Mouse (Mus musculus): ENCODE measurements around the gene Nelfe. TPM values are rescaled to one million over a fixed set of nuclear protein-coding genes. Genes with fewer than 3 reads are reported as not detected.
A peak's percentile ranks its signal among the peaks of the same experiment; 100 is the strongest.

Nelfe gene
- polyA plus RNA-seq, 1 experiment from 2014 or later = 132 TPM

- Histone ChIP-seq H3K27me3 (ENCODE audit: control insufficient read depth, insufficient read depth, low read length) (no peaks in the 10 kb centered on the region), H3K4me2 (ENCODE audit: low read depth) (no peak overlapping the region), H3K4me1 (ENCODE audit: control insufficient read depth, insufficient read depth, low read length) (peaks cover 8% of the 10 kb centered on the region; the same call in 1 of the 2 replicates), H3K4me3 (ENCODE audit: low read depth, low read length) (no peak overlapping the region), H3K9ac (ENCODE audit: low read length) (no peak overlapping the region), H3K36me3 (ENCODE audit: control insufficient read depth, insufficient read depth, low read length) (no peaks in the 10 kb centered on the region), H3K27ac (ENCODE audit: low read depth, low read length) (no peak overlapping the region), H3K9me3 (ENCODE audit: control insufficient read depth, low read length) (no peaks in the 10 kb centered on the region)
- ATAC-seq (ENCODE audit: insufficient read depth, low FRiP score, low TSS enrichment) (no peak), DNase-seq (ENCODE audit: low spot score) (no peak)
- WGBS = 95% methylated on average over 2 of the region's 2 CpGs
Observed at GRCm38 (mm10) chr17:34891377-34891776, 41.2 kb downstream of the Nelfe start.

- peak overlapping the region; percentile 83; the same call in 1 of the 2 replicates for H3K4me3 ChIP-seq (ENCODE audit: low read depth, low read length)
- H3K9me3 ChIP-seq (ENCODE audit: control insufficient read depth, low read length) = no peaks in the 10 kb centered on the region
- no peak for ATAC-seq (ENCODE audit: insufficient read depth, low FRiP score, low TSS enrichment)
- 0 out of 2 replicates have a peak overlapping the region, but pooled peaks have one; percentile 5 for H3K9ac ChIP-seq (ENCODE audit: low read length)
- 70% methylated on average over 12 of the region's 12 CpGs for WGBS
- H3K27me3 ChIP-seq (ENCODE audit: control insufficient read depth, insufficient read depth, low read length) = no peaks in the 10 kb centered on the region
- no peaks in the 10 kb centered on the region for H3K36me3 ChIP-seq (ENCODE audit: control insufficient read depth, insufficient read depth, low read length)
- no peak overlapping the region; the same call in 1 of the 2 replicates for H3K4me2 ChIP-seq (ENCODE audit: low read depth)
- H3K27ac ChIP-seq (ENCODE audit: low read depth, low read length) = 0 out of 2 replicates have a peak overlapping the region, but pooled peaks have one; percentile 0
- DNase-seq (ENCODE audit: low spot score) = no peak
- H3K4me1 ChIP-seq (ENCODE audit: control insufficient read depth, insufficient read depth, low read length) = peaks cover 14% of the 10 kb centered on the region
Observed at GRCm38 (mm10) chr17:34893072-34893824, 43.1 kb downstream of the Nelfe start.

DNA sequence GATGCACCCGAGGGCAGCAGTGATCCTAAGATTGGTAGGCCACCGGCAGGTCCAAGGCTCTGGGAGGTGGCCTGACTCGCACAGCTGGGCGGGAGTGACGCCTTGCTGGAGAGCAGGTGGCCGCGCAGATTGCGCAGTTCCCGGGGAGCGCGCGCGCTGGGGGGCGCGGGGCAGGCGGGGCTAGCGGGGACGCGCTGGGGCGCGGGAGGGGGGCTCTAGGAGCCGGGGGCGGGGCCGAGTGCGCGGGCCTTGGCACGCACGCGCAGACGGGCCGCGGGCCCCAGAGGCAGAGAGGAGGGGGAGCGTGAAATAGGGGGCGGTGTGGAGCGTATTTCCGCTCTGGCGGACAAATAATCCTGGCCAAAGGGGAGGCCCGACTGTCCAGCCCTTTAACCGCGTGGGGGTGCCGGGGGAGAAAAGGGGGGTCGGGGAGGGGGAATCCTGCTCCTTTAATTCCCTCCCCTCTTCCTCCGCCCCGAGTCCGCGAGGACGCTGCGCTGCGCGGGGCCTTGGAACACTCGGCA lies 43.9 kb downstream of the Nelfe start:
- peak overlapping the region; percentile 80 for H3K27ac ChIP-seq (ENCODE audit: low read depth, low read length)
- no peaks in the 10 kb centered on the region for H3K27me3 ChIP-seq (ENCODE audit: control insufficient read depth, insufficient read depth, low read length)
- H3K4me1 ChIP-seq (ENCODE audit: control insufficient read depth, insufficient read depth, low read length) = peaks cover 14% of the 10 kb centered on the region
- H3K9ac ChIP-seq (ENCODE audit: low read length) = peak overlapping the region; percentile 84
- ATAC-seq (ENCODE audit: insufficient read depth, low FRiP score, low TSS enrichment) = peak; percentile 81
- under 1% methylated on average over 46 of the region's 51 CpGs for WGBS
- peak; percentile 96 for DNase-seq (ENCODE audit: low spot score)
- H3K36me3 ChIP-seq (ENCODE audit: control insufficient read depth, insufficient read depth, low read length) = no peaks in the 10 kb centered on the region
- peak overlapping the region; percentile 72 for H3K4me2 ChIP-seq (ENCODE audit: low read depth)
- H3K9me3 ChIP-seq (ENCODE audit: control insufficient read depth, low read length) = no peaks in the 10 kb centered on the region
- peak overlapping the region; percentile 83 for H3K4me3 ChIP-seq (ENCODE audit: low read depth, low read length)

- H3K9ac ChIP-seq (ENCODE audit: low read length) = peak overlapping the region; percentile 84
- WGBS = 12% methylated on average over 36 of the region's 51 CpGs
- H3K4me1 ChIP-seq (ENCODE audit: control insufficient read depth, insufficient read depth, low read length) = peaks cover 15% of the 10 kb centered on the region
- no peaks in the 10 kb centered on the region for H3K27me3 ChIP-seq (ENCODE audit: control insufficient read depth, insufficient read depth, low read length)
- peak; percentile 45 for DNase-seq (ENCODE audit: low spot score)
- peak overlapping the region; percentile 83 for H3K4me3 ChIP-seq (ENCODE audit: low read depth, low read length)
- peak; percentile 18 for ATAC-seq (ENCODE audit: insufficient read depth, low FRiP score, low TSS enrichment)
- H3K27ac ChIP-seq (ENCODE audit: low read depth, low read length) = peak overlapping the region; percentile 80
- H3K36me3 ChIP-seq (ENCODE audit: control insufficient read depth, insufficient read depth, low read length) = no peaks in the 10 kb centered on the region
- peak overlapping the region; percentile 72 for H3K4me2 ChIP-seq (ENCODE audit: low read depth)
- H3K9me3 ChIP-seq (ENCODE audit: control insufficient read depth, low read length) = no peaks in the 10 kb centered on the region
Observed at GRCm38 (mm10) chr17:34894801-34895530, 44.8 kb downstream of the Nelfe start.

DNA sequence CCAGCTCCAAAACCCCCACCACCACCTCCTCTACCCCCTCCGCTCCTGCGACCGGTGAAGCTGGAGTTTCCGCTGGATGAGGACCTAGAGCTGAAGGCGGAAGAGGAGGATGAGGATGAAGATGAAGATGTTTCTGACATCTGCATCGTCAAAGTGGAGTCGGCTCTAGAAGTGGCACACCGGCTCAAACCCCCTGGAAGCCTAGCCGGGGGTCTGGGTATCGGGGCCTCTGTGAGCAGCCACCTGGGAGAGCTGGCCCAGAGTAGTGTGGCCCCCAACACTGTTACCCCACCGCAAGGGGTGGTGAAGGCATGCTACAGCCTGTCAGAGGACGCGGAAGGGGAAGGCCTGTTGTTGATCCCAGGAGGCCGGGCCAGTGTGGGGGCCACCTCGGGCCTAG lies 45.5 kb downstream of the Nelfe start:
- DNase-seq (ENCODE audit: low spot score) = no peak
- no peak for ATAC-seq (ENCODE audit: insufficient read depth, low FRiP score, low TSS enrichment)
- Histone ChIP-seq H3K4me1 (ENCODE audit: control insufficient read depth, insufficient read depth, low read length) (peaks cover 17% of the 10 kb centered on the region), H3K27me3 (ENCODE audit: control insufficient read depth, insufficient read depth, low read length) (no peaks in the 10 kb centered on the region), H3K27ac (ENCODE audit: low read depth, low read length) (no peak overlapping the region), H3K36me3 (ENCODE audit: control insufficient read depth, insufficient read depth, low read length) (no peaks in the 10 kb centered on the region), H3K9ac (ENCODE audit: low read length) (peak overlapping the region; percentile 84), H3K4me3 (ENCODE audit: low read depth, low read length) (peak overlapping the region; percentile 83), H3K4me2 (ENCODE audit: low read depth) (peak overlapping the region; percentile 72), H3K9me3 (ENCODE audit: control insufficient read depth, low read length) (no peaks in the 10 kb centered on the region)
- 94% methylated on average over 15 of the region's 15 CpGs for WGBS

GRCm38 (mm10) chr17:34896366-34896765 lies 46.2 kb downstream of the Nelfe start:
- no peak overlapping the region for H3K9ac ChIP-seq (ENCODE audit: low read length)
- 90% methylated on average over 17 of the region's 17 CpGs for WGBS

GRCm38 (mm10) chr17:34897373-34898159 lies 47.4 kb downstream of the Nelfe start:
- DNase-seq (ENCODE audit: low spot score) (no peak), ATAC-seq (ENCODE audit: insufficient read depth, low FRiP score, low TSS enrichment) (no peak)
- Histone ChIP-seq H3K27me3 (ENCODE audit: control insufficient read depth, insufficient read depth, low read length) (no peaks in the 10 kb centered on the region), H3K36me3 (ENCODE audit: control insufficient read depth, insufficient read depth, low read length) (peaks cover 4% of the 10 kb centered on the region; the same call in 1 of the 2 replicates), H3K4me3 (ENCODE audit: low read depth, low read length) (peak overlapping the region; percentile 92), H3K4me2 (ENCODE audit: low read depth) (peak overlapping the region; percentile 90), H3K9me3 (ENCODE audit: control insufficient read depth, low read length) (no peaks in the 10 kb centered on the region), H3K4me1 (ENCODE audit: control insufficient read depth, insufficient read depth, low read length) (peaks cover 17% of the 10 kb centered on the region), H3K27ac (ENCODE audit: low read depth, low read length) (peak overlapping the region; percentile 95), H3K9ac (ENCODE audit: low read length) (peak overlapping the region; percentile 98)
- WGBS = 24% methylated on average over 10 of the region's 10 CpGs

More at GRCm38 (mm10) chr17:34896366-34896765, 46.2 kb downstream of the Nelfe start:
- no peak overlapping the region for H3K27ac ChIP-seq (ENCODE audit: low read depth, low read length)
- H3K36me3 ChIP-seq (ENCODE audit: control insufficient read depth, insufficient read depth, low read length) = peaks cover 2% of the 10 kb centered on the region; the same call in 1 of the 2 replicates
- ATAC-seq (ENCODE audit: insufficient read depth, low FRiP score, low TSS enrichment) = no peak
- no peaks in the 10 kb centered on the region for H3K9me3 ChIP-seq (ENCODE audit: control insufficient read depth, low read length)
- H3K4me3 ChIP-seq (ENCODE audit: low read depth, low read length) = no peak overlapping the region
- DNase-seq (ENCODE audit: low spot score) = no peak
- H3K27me3 ChIP-seq (ENCODE audit: control insufficient read depth, insufficient read depth, low read length) = no peaks in the 10 kb centered on the region
- H3K4me1 ChIP-seq (ENCODE audit: control insufficient read depth, insufficient read depth, low read length) = peaks cover 17% of the 10 kb centered on the region
- no peak overlapping the region for H3K4me2 ChIP-seq (ENCODE audit: low read depth)

- H3K27ac ChIP-seq (ENCODE audit: low read depth, low read length) = peak within 1 kb of the TSS; percentile 95
- peak within 1 kb of the TSS; percentile 90 for H3K4me2 ChIP-seq (ENCODE audit: low read depth)
- H3K4me3 ChIP-seq (ENCODE audit: low read depth, low read length) = peak within 1 kb of the TSS; percentile 92
- WGBS = under 1% methylated on average over 20 of the region's 44 CpGs
- H3K36me3 ChIP-seq (ENCODE audit: control insufficient read depth, insufficient read depth, low read length) = peaks cover 10% of the 10 kb centered on the region
- H3K9me3 ChIP-seq (ENCODE audit: control insufficient read depth, low read length) = no peaks in the 10 kb centered on the region
- ATAC-seq (ENCODE audit: insufficient read depth, low FRiP score, low TSS enrichment) (peak; percentile 33), DNase-seq (ENCODE audit: low spot score) (peak; percentile 89)
- peaks cover 17% of the 10 kb centered on the region for H3K4me1 ChIP-seq (ENCODE audit: control insufficient read depth, insufficient read depth, low read length)
- H3K9ac ChIP-seq (ENCODE audit: low read length) = peak within 1 kb of the TSS; percentile 98
- no peaks in the 10 kb centered on the region for H3K27me3 ChIP-seq (ENCODE audit: control insufficient read depth, insufficient read depth, low read length)
Observed at GRCm38 (mm10) chr17:34898160-34898586, 48.0 kb downstream of the Nelfe start, which contains the start of the genes C2 and Ehmt2. Gene C2, minus strand, starts transcription at chr17:34898265. Gene Ehmt2, plus strand, starts transcription at chr17:34898469.

All from neural tube, embryonic 11.5 days (tissue).